Mouse (Mus musculus): ENCODE data around the gene Eya2. TPM values are rescaled to one million over a fixed set of nuclear protein-coding genes. Genes with fewer than 3 reads are reported as not detected.

Eya2 gene
- total and polyA plus RNA-seq, 2 experiments, result 0.28 to 0.78 TPM

DNA sequence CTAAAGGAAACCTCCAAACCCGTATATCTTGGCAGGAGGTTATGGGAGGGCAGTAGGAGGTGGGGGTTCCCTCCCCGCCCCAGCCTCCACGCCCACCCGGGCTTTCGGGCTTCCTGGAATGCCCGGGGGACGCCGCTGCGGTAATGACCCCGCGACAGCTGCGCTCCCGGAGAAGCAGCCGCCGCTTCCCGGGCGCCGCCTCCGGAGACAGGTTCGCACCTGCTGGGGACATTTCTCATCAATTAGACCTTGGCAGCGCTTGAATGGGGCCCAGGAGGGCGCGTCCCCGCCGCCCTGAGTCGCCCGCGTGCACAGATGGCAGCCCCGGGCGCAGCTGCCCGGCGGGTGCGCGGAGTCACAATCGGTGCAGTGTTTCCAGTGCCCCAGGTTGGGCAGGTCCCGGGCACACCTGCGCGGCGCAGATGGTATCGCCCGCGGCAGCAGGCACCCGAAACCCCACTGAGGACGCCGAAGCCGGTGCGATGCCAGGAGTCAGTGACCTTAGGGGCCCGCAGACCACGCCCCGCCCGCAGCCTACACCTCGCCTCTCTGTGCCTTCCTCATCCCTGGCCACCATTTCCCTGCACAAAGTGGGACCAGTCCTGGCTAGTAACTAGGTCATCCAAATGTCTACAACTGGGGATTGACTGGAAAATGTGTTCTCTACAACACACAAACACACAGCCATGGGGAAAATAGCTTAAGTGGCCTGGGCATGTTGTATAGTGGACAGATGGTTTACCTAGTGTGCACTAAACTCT lies 31.4 kb upstream of the Eya2 start:
- no peaks in the 10 kb centered on the region for H3K79me2 ChIP-seq (ENCODE audit: control insufficient read depth, insufficient read depth, low read length)
- peaks cover 12% of the 10 kb centered on the region for H3K4me1 ChIP-seq (ENCODE audit: control insufficient read depth, insufficient read depth, low read length)
- peak overlapping the region; percentile 36; the same call in 1 of the 2 replicates for H3K4me3 ChIP-seq (ENCODE audit: insufficient read depth, low read depth, low read length)
- DNase-seq (ENCODE audit: extremely low read depth, low read depth, low spot score), result peak; percentile 34
- no peak overlapping the region for H3K9ac ChIP-seq (ENCODE audit: low read depth, low read length)
- H3K27me3 ChIP-seq (ENCODE audit: control insufficient read depth, insufficient read depth, low read length), result no peaks in the 10 kb centered on the region
- H3K27ac ChIP-seq (replicated peaks; ENCODE audit: insufficient read depth, low read depth, low read length), result no peak overlapping the region
- WGBS, result 2% methylated on average over 52 of the region's 52 CpGs
- no peak for TF ChIP-seq CTCF (IDR thresholded peaks at IDR 0.05; ENCODE audit: low read depth, low read length)
- no peak for TF ChIP-seq POLR2A (IDR thresholded peaks at IDR 0.05; ENCODE audit: extremely low read depth, insufficient read depth, low read length)
- H3K36me3 ChIP-seq (ENCODE audit: control insufficient read depth, insufficient read depth, low read length), result no peaks in the 10 kb centered on the region

DNA sequence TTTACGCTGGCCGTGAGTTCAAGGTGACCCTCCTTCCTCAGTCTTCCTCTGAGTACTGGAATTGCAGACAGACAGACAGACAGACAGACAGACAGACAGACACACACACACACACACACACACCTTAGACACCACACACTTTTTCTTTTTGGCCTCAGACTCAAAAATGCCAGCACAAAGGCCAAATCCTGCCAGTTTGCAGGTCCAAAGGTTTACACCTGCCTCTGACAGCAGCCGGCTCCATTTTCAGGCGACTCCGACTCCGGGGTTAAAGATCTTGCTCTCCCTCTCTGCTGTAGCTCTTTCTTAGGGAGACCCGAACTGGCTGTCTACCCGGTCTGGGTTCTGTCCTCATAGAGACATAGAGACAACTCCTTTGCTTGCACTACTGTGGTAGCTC lies 30.7 kb upstream of the Eya2 start:
- DNase-seq (ENCODE audit: extremely low read depth, low read depth, low spot score), result peak; percentile 81
- no peak overlapping the region for H3K27ac ChIP-seq (replicated peaks; ENCODE audit: insufficient read depth, low read depth, low read length)
- peaks cover 12% of the 10 kb centered on the region for H3K4me1 ChIP-seq (ENCODE audit: control insufficient read depth, insufficient read depth, low read length)
- no peak overlapping the region for H3K4me3 ChIP-seq (ENCODE audit: insufficient read depth, low read depth, low read length)
- no peak overlapping the region for H3K9ac ChIP-seq (ENCODE audit: low read depth, low read length)
- TF ChIP-seq POLR2A (IDR thresholded peaks at IDR 0.05; ENCODE audit: extremely low read depth, insufficient read depth, low read length), result no peak
- no peak for TF ChIP-seq CTCF (IDR thresholded peaks at IDR 0.05; ENCODE audit: low read depth, low read length)
- H3K79me2 ChIP-seq (ENCODE audit: control insufficient read depth, insufficient read depth, low read length), result no peaks in the 10 kb centered on the region
- H3K27me3 ChIP-seq (ENCODE audit: control insufficient read depth, insufficient read depth, low read length), result no peaks in the 10 kb centered on the region
- H3K36me3 ChIP-seq (ENCODE audit: control insufficient read depth, insufficient read depth, low read length), result no peaks in the 10 kb centered on the region
- WGBS, result 32% methylated on average over 8 of the region's 8 CpGs

DNA sequence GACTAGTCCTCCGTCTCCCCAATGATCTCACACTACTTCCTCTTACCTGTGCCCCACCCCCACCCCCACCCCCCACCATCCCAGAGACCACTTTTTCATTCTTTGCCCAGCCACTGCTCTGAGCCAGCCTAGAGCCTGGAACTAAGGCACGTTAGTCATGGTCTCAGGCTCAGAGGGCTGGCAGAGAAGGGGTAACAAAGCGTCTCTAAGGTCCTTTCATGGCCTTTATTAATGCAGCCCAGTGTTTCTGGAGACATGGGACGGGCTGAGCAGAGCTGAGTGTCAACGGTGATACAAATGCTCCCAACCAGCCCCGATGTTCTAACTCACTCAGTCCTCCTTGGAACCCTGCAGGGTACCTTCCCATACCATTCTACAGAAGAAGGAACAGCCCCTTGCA lies 30.2 kb upstream of the Eya2 start:
- H3K79me2 ChIP-seq (ENCODE audit: control insufficient read depth, insufficient read depth, low read length), result no peaks in the 10 kb centered on the region
- H3K27ac ChIP-seq (replicated peaks; ENCODE audit: insufficient read depth, low read depth, low read length), result no peak overlapping the region
- H3K27me3 ChIP-seq (ENCODE audit: control insufficient read depth, insufficient read depth, low read length), result no peaks in the 10 kb centered on the region
- 78% methylated on average over 6 of the region's 6 CpGs for WGBS
- TF ChIP-seq POLR2A (IDR thresholded peaks at IDR 0.05; ENCODE audit: extremely low read depth, insufficient read depth, low read length), result no peak
- H3K4me1 ChIP-seq (ENCODE audit: control insufficient read depth, insufficient read depth, low read length), result peaks cover 9% of the 10 kb centered on the region
- no peak for DNase-seq (ENCODE audit: extremely low read depth, low read depth, low spot score)
- no peak overlapping the region for H3K9ac ChIP-seq (ENCODE audit: low read depth, low read length)
- no peak overlapping the region for H3K4me3 ChIP-seq (ENCODE audit: insufficient read depth, low read depth, low read length)
- no peaks in the 10 kb centered on the region for H3K36me3 ChIP-seq (ENCODE audit: control insufficient read depth, insufficient read depth, low read length)

DNA sequence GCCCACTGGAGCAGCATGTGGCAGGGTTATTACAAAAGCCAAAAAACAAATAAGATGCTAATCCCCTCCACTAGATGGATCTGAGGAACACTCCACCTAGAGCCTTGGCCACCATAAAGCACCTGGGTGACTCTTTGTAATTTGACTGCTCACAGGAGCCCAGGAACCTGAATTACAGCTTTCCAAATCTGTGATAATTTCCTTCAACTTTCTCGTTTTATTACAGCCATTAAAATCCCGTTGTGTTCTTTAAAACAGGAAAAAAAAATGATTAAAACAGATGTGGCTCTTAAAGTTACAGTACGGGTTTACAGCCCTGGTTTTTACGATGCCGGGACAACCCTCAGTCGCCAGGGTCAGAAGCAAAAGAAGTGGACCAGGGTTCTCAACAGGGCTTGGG lies 27.9 kb upstream of the Eya2 start:
- H3K4me1 ChIP-seq (ENCODE audit: control insufficient read depth, insufficient read depth, low read length), result peaks cover 8% of the 10 kb centered on the region
- H3K27ac ChIP-seq (replicated peaks; ENCODE audit: insufficient read depth, low read depth, low read length), result no peak overlapping the region
- H3K36me3 ChIP-seq (ENCODE audit: control insufficient read depth, insufficient read depth, low read length), result no peaks in the 10 kb centered on the region
- TF ChIP-seq CTCF (IDR thresholded peaks at IDR 0.05; ENCODE audit: low read depth, low read length) (no peak), POLR2A (IDR thresholded peaks at IDR 0.05; ENCODE audit: extremely low read depth, insufficient read depth, low read length) (no peak)
- H3K27me3 ChIP-seq (ENCODE audit: control insufficient read depth, insufficient read depth, low read length), result no peaks in the 10 kb centered on the region
- no peaks in the 10 kb centered on the region for H3K79me2 ChIP-seq (ENCODE audit: control insufficient read depth, insufficient read depth, low read length)
- no peak overlapping the region for H3K4me3 ChIP-seq (ENCODE audit: insufficient read depth, low read depth, low read length)
- 76% methylated on average over 6 of the region's 6 CpGs for WGBS
- no peak overlapping the region for H3K9ac ChIP-seq (ENCODE audit: low read depth, low read length)
- DNase-seq (ENCODE audit: extremely low read depth, low read depth, low spot score), result no peak

DNA sequence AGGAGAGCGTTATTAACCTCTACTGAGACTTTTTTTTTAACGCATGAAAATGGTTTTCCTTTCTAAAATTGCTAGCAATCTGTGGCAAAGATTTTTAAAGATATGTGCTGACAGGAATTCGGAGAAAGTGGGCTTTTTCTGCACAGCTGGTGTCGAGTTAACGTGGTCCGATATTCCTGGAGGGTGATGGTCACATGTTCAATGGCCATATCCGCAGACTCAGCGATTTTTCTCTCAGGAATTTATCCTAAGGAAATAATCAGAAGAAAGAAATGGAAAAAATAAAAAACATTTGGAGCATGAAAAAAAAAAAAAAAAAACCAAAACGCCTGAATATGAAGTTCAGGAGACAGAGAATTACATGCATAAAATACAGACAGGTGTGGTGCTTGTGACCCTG lies 27.0 kb upstream of the Eya2 start:
- no peaks in the 10 kb centered on the region for H3K27me3 ChIP-seq (ENCODE audit: control insufficient read depth, insufficient read depth, low read length)
- peaks cover 8% of the 10 kb centered on the region for H3K4me1 ChIP-seq (ENCODE audit: control insufficient read depth, insufficient read depth, low read length)
- no peak overlapping the region for H3K4me3 ChIP-seq (ENCODE audit: insufficient read depth, low read depth, low read length)
- TF ChIP-seq POLR2A (IDR thresholded peaks at IDR 0.05; ENCODE audit: extremely low read depth, insufficient read depth, low read length) (no peak), CTCF (IDR thresholded peaks at IDR 0.05; ENCODE audit: low read depth, low read length) (no peak)
- 75% methylated on average over 9 of the region's 9 CpGs for WGBS
- H3K79me2 ChIP-seq (ENCODE audit: control insufficient read depth, insufficient read depth, low read length), result no peaks in the 10 kb centered on the region
- DNase-seq (ENCODE audit: extremely low read depth, low read depth, low spot score), result no peak
- H3K9ac ChIP-seq (ENCODE audit: low read depth, low read length), result no peak overlapping the region
- H3K36me3 ChIP-seq (ENCODE audit: control insufficient read depth, insufficient read depth, low read length), result no peaks in the 10 kb centered on the region
- H3K27ac ChIP-seq (replicated peaks; ENCODE audit: insufficient read depth, low read depth, low read length), result no peak overlapping the region

DNA sequence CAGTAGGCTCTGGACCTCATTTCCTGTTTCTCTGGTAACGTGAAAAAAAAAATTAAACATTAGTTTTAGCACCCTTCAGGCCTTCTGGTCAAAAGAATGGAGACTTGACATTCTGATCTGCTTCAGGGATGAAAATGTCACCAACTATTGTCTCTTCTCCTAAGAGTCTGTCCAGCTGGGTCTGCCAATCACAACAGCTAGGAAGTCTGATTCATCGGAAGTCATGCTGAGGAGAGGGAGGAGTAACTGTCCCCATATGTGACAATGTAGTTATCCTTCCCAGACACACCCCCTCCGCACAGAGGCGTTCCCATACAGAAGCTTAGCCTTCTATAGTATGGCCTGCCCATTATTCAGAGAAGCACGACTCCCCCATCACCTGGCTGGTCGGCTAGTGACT lies 25.9 kb upstream of the Eya2 start:
- no peak for DNase-seq (ENCODE audit: extremely low read depth, low read depth, low spot score)
- no peak overlapping the region for H3K27ac ChIP-seq (replicated peaks; ENCODE audit: insufficient read depth, low read depth, low read length)
- no peaks in the 10 kb centered on the region for H3K27me3 ChIP-seq (ENCODE audit: control insufficient read depth, insufficient read depth, low read length)
- no peaks in the 10 kb centered on the region for H3K79me2 ChIP-seq (ENCODE audit: control insufficient read depth, insufficient read depth, low read length)
- H3K9ac ChIP-seq (ENCODE audit: low read depth, low read length), result no peak overlapping the region
- no peak overlapping the region for H3K4me3 ChIP-seq (ENCODE audit: insufficient read depth, low read depth, low read length)
- no peak for TF ChIP-seq CTCF (IDR thresholded peaks at IDR 0.05; ENCODE audit: low read depth, low read length)
- no peak for TF ChIP-seq POLR2A (IDR thresholded peaks at IDR 0.05; ENCODE audit: extremely low read depth, insufficient read depth, low read length)
- 79% methylated on average over 6 of the region's 6 CpGs for WGBS
- H3K36me3 ChIP-seq (ENCODE audit: control insufficient read depth, insufficient read depth, low read length), result no peaks in the 10 kb centered on the region
- peaks cover 1% of the 10 kb centered on the region for H3K4me1 ChIP-seq (ENCODE audit: control insufficient read depth, insufficient read depth, low read length)

All from liver, adult 2 months (tissue).